Mouse (Mus musculus) skeletal muscle tissue, adult 2 months (tissue): ENCODE measurements around the gene Kcnj5.

Experiments used
- DNase-seq: peaks from one replicate; pipeline ENCODE4 v3.0.0-alpha.2; 2012; ENCODE audit warnings: low read depth, low spot score

Gene Kcnj5

GRCm38 (mm10) chr9:32320167-32320566, 24.0 kb downstream of the Kcnj5 start:
- DNase-seq = peak; percentile 4

- DNase-seq = no peak
Measured at GRCm38 (mm10) chr9:32315999-32316398, 28.2 kb downstream of the Kcnj5 start.

GRCm38 (mm10) chr9:32314071-32314470, 30.1 kb downstream of the Kcnj5 start:
- DNase-seq = no peak

GRCm38 (mm10) chr9:32312208-32312607, 31.9 kb downstream of the Kcnj5 start:
- DNase-seq = no peak

- no peak for DNase-seq
Measured at GRCm38 (mm10) chr9:32311786-32312185, 32.4 kb downstream of the Kcnj5 start.

- DNase-seq = no peak
Measured at GRCm38 (mm10) chr9:32302501-32303150, 41.5 kb downstream of the Kcnj5 start.

GRCm38 (mm10) chr9:32295061-32295800, 48.9 kb downstream of the Kcnj5 start:
- no peak for DNase-seq

- DNase-seq = peak; percentile 1
Measured at GRCm38 (mm10) chr9:32292686-32293085, 51.5 kb downstream of the Kcnj5 start.

GRCm38 (mm10) chr9:32291618-32292017, 52.5 kb downstream of the Kcnj5 start:
- DNase-seq = no peak

- no peak for DNase-seq
Measured at GRCm38 (mm10) chr9:32283591-32283990, 60.6 kb downstream of the Kcnj5 start.

GRCm38 (mm10) chr9:32280456-32280855, 63.7 kb downstream of the Kcnj5 start:
- no peak for DNase-seq

- DNase-seq = no peak
Measured at GRCm38 (mm10) chr9:32279789-32280188, 64.4 kb downstream of the Kcnj5 start.

- DNase-seq = no peak
Measured at GRCm38 (mm10) chr9:32278052-32278451, 66.1 kb downstream of the Kcnj5 start.

GRCm38 (mm10) chr9:32271896-32272444, 72.2 kb downstream of the Kcnj5 start:
- DNase-seq = peak; percentile 57
